Mouse (Mus musculus) C2C12 (cell line): Measurements from ENCODE around the gene 4933406M09Rik. TPM values are rescaled to one million over a fixed set of nuclear protein-coding genes. Genes with fewer than 3 reads are reported as not detected.

ENCODE experiments used
- H3K27me3 ChIP-seq: one replicate; pipeline ENCODE4 v1.6.1; 2011; ENCODE audit not compliant: control insufficient read depth, insufficient read depth, insufficient read length
- H3K36me3 ChIP-seq: one replicate; pipeline ENCODE4 v1.6.1; 2011; ENCODE audit not compliant: control insufficient read depth, insufficient read depth
- H3K4me3 ChIP-seq: one replicate; pipeline ENCODE4 v1.5.1; 2011; ENCODE audit warnings: mild to moderate bottlenecking, control low read depth; ENCODE audit not compliant: poor library complexity, insufficient read depth, severe bottlenecking
- H3K79me2 ChIP-seq: one replicate; pipeline ENCODE4 v1.6.1; 2011; ENCODE audit not compliant: control insufficient read depth, insufficient read depth
- H3K79me3 ChIP-seq: one replicate; pipeline ENCODE4 v1.6.1; 2011; ENCODE audit warnings: low read depth, control low read depth
- H3ac ChIP-seq: one replicate; pipeline ENCODE3; 2011; ENCODE audit warnings: low read depth; ENCODE audit not compliant: control insufficient read depth, insufficient read length
- CEBPB ChIP-seq: IDR thresholded peaks from one replicate; pipeline ENCODE4 v1.6.1; 2011; ENCODE audit warnings: low read depth, mild to moderate bottlenecking, control low read depth, moderate library complexity
- CTCF ChIP-seq: IDR thresholded peaks from one replicate; pipeline ENCODE4 v1.5.1; 2011; ENCODE audit not compliant: control insufficient read depth, insufficient read depth, insufficient read length
- FOSL1 ChIP-seq: IDR thresholded peaks from one replicate; pipeline ENCODE4 v1.8.0; 2011; ENCODE audit warnings: mild to moderate bottlenecking, low read length; ENCODE audit not compliant: poor library complexity, insufficient read depth, severe bottlenecking
- MAX ChIP-seq: IDR thresholded peaks from one replicate; pipeline ENCODE4 v1.6.1; 2011; ENCODE audit warnings: mild to moderate bottlenecking, control low read depth
- MYOD1 ChIP-seq: IDR thresholded peaks from one replicate; pipeline ENCODE4 v1.6.1; 2011; ENCODE audit warnings: low read depth; ENCODE audit not compliant: control insufficient read depth, insufficient read length
- MYOG ChIP-seq: IDR thresholded peaks from one replicate; pipeline ENCODE4 v1.6.1; 2011; ENCODE audit not compliant: control insufficient read depth, insufficient read length; ENCODE audit errors: extremely low read depth
- USF1 ChIP-seq: IDR thresholded peaks from one replicate; pipeline ENCODE4 v1.6.1; 2011; ENCODE audit warnings: low read depth, mild to moderate bottlenecking, control low read depth, moderate library complexity
- polyA plus RNA-seq: library from polyadenylated mRNA; unstranded; fragments of >200 nt; fragmentation: generic; extraction: Trizol; gene quantifications from one replicate; pipeline ENCODE4 v1.2.1, GENCODE M21; 2012; ENCODE audit warnings: missing spikeins

4933406M09Rik gene
- polyA plus RNA-seq, 1 experiment, result not detected

- Histone ChIP-seq H3K27me3 (no peaks in the 10 kb centered on the region), H3K79me3 (peaks cover 31% of the 10 kb centered on the region), H3K36me3 (peaks cover 23% of the 10 kb centered on the region), H3ac (no peak overlapping the region), H3K4me3 (no peak overlapping the region), H3K79me2 (peaks cover 35% of the 10 kb centered on the region)
- no peak for TF ChIP-seq CTCF
Observed at GRCm38 (mm10) chr1:134363194-134363593, 22.5 kb upstream of the 4933406M09Rik start.

- no peaks in the 10 kb centered on the region for H3K27me3 ChIP-seq
- H3K79me2 ChIP-seq, result peaks cover 12% of the 10 kb centered on the region
- H3K36me3 ChIP-seq, result peaks cover 2% of the 10 kb centered on the region
- TF ChIP-seq USF1 (no peak), MYOG (no peak), MAX (no peak), FOSL1 (no peak), CEBPB (no peak), CTCF (no peak), MYOD1 (no peak)
- no peak overlapping the region for H3K4me3 ChIP-seq
- H3K79me3 ChIP-seq, result peaks cover 10% of the 10 kb centered on the region
- H3ac ChIP-seq, result no peak overlapping the region
Observed at GRCm38 (mm10) chr1:134365491-134365890, 20.2 kb upstream of the 4933406M09Rik start.

DNA sequence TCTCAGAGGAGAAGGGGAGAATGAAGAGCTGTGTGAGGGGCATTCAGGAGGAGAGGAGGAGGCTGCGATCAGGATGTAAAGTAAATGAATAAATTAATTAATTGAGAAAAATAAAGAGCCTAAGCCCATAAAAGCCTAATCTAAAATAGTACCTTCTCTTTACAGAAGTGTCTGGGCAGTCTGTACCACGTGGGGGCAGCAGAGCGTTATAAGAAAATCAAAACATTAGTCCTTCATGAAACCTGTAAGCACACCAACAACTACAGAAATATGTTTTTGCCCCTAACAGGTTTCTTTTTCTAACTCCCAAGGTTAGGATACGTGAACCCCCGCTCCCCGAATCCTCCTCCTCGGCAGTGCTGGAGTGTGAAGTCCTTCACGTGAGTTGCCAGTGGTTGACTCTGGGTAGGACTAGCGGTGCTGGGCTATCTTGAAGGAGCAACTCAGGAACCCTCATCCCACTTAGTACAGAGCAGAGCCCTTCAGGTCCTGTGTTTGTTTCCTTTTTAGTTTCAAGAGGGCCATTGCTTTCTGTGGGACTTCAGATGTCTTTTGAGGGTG is 16.9 kb upstream of the 4933406M09Rik start:
- H3K4me3 ChIP-seq, result no peak overlapping the region
- no peak for TF ChIP-seq CTCF
- TF ChIP-seq MAX, result no peak

DNA sequence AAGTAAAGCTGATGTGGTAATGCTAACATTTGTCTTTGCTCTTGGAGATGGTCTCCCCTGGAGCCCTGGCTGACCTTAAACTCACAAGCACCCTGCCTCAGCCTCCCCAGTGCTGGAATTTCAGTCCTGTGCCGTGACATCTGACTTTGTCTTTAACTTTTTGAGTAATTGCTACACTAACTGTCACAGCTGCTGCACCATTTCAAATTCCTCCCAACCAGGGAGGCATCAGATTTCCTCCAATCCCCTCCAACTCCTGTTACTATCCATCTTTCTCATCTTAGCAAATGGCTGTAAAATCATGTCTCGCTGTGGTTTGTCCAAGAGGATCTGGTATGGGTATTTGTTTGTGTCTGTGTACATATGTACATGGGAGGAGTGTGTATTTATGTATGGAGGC is 11.6 kb upstream of the 4933406M09Rik start:
- Histone ChIP-seq H3K36me3 (no peaks in the 10 kb centered on the region), H3K4me3 (no peak overlapping the region), H3K79me2 (no peaks in the 10 kb centered on the region), H3K79me3 (no peaks in the 10 kb centered on the region), H3K27me3 (no peaks in the 10 kb centered on the region), H3ac (no peak overlapping the region)
- TF ChIP-seq FOSL1 (no peak), MYOD1 (peak; percentile 68), MAX (no peak), CEBPB (no peak), CTCF (no peak), MYOG (no peak)

More for the DNA sequence above, 16.9 kb upstream of the 4933406M09Rik start:
- Histone ChIP-seq H3K36me3 (no peaks in the 10 kb centered on the region), H3K79me2 (no peaks in the 10 kb centered on the region), H3K79me3 (no peaks in the 10 kb centered on the region), H3K27me3 (no peaks in the 10 kb centered on the region), H3ac (no peak overlapping the region)

- TF ChIP-seq FOSL1, result no peak
- TF ChIP-seq USF1, result no peak
- no peak for TF ChIP-seq MYOG
- TF ChIP-seq MYOD1, result no peak
- no peak for TF ChIP-seq MAX
- TF ChIP-seq CTCF, result no peak
- TF ChIP-seq CEBPB, result no peak
- Histone ChIP-seq H3ac (no peak overlapping the region), H3K4me3 (no peak overlapping the region), H3K36me3 (no peaks in the 10 kb centered on the region), H3K79me2 (no peaks in the 10 kb centered on the region), H3K79me3 (no peaks in the 10 kb centered on the region), H3K27me3 (no peaks in the 10 kb centered on the region)
Observed at GRCm38 (mm10) chr1:134381051-134381450, 4.7 kb upstream of the 4933406M09Rik start.

DNA sequence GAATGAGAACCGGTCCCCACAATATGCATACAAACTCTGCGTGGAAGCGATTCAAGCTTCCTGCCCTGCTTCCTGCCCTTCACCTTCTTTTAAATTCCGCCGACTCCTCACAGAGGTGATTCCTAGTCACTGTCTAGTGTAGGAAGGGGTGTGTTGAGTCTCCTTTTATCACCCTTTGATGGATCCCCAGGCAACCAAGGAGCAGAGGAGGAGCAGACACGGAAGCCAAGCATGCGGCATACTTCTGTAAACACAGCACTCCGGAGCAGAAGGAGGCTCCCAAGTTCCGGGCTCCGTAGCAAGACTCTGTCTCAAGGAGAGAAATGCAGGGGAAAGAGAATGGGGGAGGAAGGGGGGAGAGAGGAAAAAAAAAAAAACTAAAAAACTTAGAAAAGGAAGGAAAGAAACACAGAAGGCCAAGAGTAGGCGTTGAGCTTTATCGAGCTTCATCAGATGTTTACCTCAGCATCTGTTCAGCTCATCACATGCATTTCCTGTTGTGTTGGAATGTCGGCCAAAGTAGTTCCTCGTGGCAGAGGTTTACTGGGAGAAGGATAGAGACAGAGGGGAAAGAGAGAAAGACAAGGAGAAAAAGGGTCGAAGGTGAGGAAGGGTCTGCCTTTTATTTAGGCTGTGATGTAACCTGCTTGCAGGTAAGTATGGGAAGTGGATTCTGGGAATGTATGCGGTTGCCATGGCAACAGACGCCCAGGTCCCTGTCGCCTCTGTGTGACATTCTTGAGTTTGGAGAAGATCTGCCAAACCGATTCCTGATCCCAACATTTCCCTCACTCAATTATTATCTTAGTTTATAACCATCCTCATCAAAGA is 3.7 kb upstream of the 4933406M09Rik start:
- no peak overlapping the region for H3K4me3 ChIP-seq
- TF ChIP-seq CTCF (no peak), FOSL1 (no peak), CEBPB (no peak), USF1 (no peak)
- no peaks in the 10 kb centered on the region for H3K79me3 ChIP-seq
- H3K36me3 ChIP-seq, result no peaks in the 10 kb centered on the region
- no peaks in the 10 kb centered on the region for H3K79me2 ChIP-seq
- H3ac ChIP-seq, result no peak overlapping the region
- H3K27me3 ChIP-seq, result no peaks in the 10 kb centered on the region
